Mouse (Mus musculus) lung, embryonic 14.5 days (tissue): Measurements from ENCODE around the gene Klc4. TPM values are rescaled to one million over a fixed set of nuclear protein-coding genes. Genes with fewer than 3 reads are reported as not detected.

Experiments
- ATAC-seq: fragments of 200-750 bp; cut with Nextera tagmentation; 2 replicates; pipeline ENCODE4 v1.8.0; 2017; ENCODE audit warnings: mild to moderate bottlenecking, moderate TSS enrichment, moderate library complexity; ENCODE audit not compliant: insufficient read depth
- DNase-seq: peaks from one replicate; pipeline ENCODE4 v3.0.0-alpha.2; 2015
- H3K27ac ChIP-seq: fragments of 300-500 bp; sonication (generic); 2 replicates; pipeline ENCODE4 v1.5.1; 2014; ENCODE audit warnings: low read depth, mild to moderate bottlenecking, moderate library complexity
- H3K27me3 ChIP-seq: fragments of 300-500 bp; sonication (generic); 2 replicates; pipeline ENCODE4 v1.6.1; 2014; ENCODE audit warnings: low read length, control low read depth; ENCODE audit not compliant: insufficient read depth
- H3K36me3 ChIP-seq: fragments of 300-500 bp; sonication (generic); 2 replicates; pipeline ENCODE4 v1.6.1; 2014; ENCODE audit warnings: control low read depth; ENCODE audit not compliant: insufficient read depth
- H3K4me1 ChIP-seq: fragments of 300-500 bp; sonication (generic); 2 replicates; pipeline ENCODE4 v1.6.1; 2014; ENCODE audit warnings: antibody characterized with exemption, control low read depth; ENCODE audit not compliant: insufficient read depth
- H3K4me2 ChIP-seq: fragments of 300-500 bp; sonication (generic); 2 replicates; pipeline ENCODE4 v1.6.1; 2014; ENCODE audit warnings: mild to moderate bottlenecking
- H3K4me3 ChIP-seq: fragments of 300-500 bp; sonication (generic); 2 replicates; pipeline ENCODE4 v1.5.1; 2014; ENCODE audit warnings: low read depth, low read length
- H3K9ac ChIP-seq: fragments of 300-500 bp; sonication (generic); 2 replicates; pipeline ENCODE4 v1.6.1; 2014
- H3K9me3 ChIP-seq: fragments of 300-500 bp; sonication (generic); 2 replicates; pipeline ENCODE4 v1.6.1; 2016; ENCODE audit warnings: low read depth, low read length, control low read depth
- CTCF ChIP-seq: IDR thresholded peaks from 2 replicates; pipeline ENCODE4 v1.5.1; 2016; ENCODE audit warnings: antibody characterized with exemption, low read depth
- WGBS: fragments of 180-500 bp; shearing (Covaris S2); extraction: QIAGEN DNeasy Blood & Tissue Kit; methylation state at CpG from one replicate; pipeline ENCODE4 v1.1.7; 2014; 5-methylcytosine and 5-hydroxymethylcytosine counted together
- polyA plus RNA-seq: library from polyadenylated mRNA; unstranded; fragments of >200 nt; fragmentation: Nextera tagmentation; extraction: Ambion mirVana; gene quantifications from 2 replicates; pipeline ENCODE4 v1.2.1, GENCODE M21; 2014

Gene Klc4
- polyA plus RNA-seq, 1 experiment from 2014 or later, result 20.2 TPM

- ATAC-seq (peak; percentile 67), DNase-seq (peak; percentile 94)
- peak within 1 kb of the TSS; percentile 99 for H3K27ac ChIP-seq
- H3K4me2 ChIP-seq, result peak within 1 kb of the TSS; percentile 86
- H3K4me1 ChIP-seq, result peaks cover 43% of the 10 kb centered on the region
- H3K9me3 ChIP-seq, result no peaks in the 10 kb centered on the region
- TF ChIP-seq CTCF, result no peak
- H3K9ac ChIP-seq, result peak within 1 kb of the TSS; percentile 99
- H3K36me3 ChIP-seq, result peaks cover 4% of the 10 kb centered on the region; the same call in 1 of the 2 replicates
- H3K27me3 ChIP-seq, result no peaks in the 10 kb centered on the region
- peak within 1 kb of the TSS; percentile 96 for H3K4me3 ChIP-seq
- under 1% methylated on average over 80 of the region's 90 CpGs for WGBS
These were observed 16.8 kb downstream of the Klc4 start, which contains the start of gene Ptk7 for GRCm38 (mm10) chr17:46628791-46629684. Gene Ptk7 (minus strand): TSS chr17:46629504.

GRCm38 (mm10) chr17:46628471-46628790, 17.4 kb downstream of the Klc4 start:
- TF ChIP-seq CTCF, result no peak
- DNase-seq (peak; percentile 49), ATAC-seq (no peak)
- Histone ChIP-seq H3K27me3 (no peaks in the 10 kb centered on the region), H3K36me3 (0 out of 2 replicates have a peak, but pooled peaks cover 4% of the 10 kb centered on the region), H3K4me2 (peak overlapping the region; percentile 86), H3K4me3 (peak overlapping the region; percentile 96), H3K4me1 (peaks cover 48% of the 10 kb centered on the region), H3K9me3 (no peaks in the 10 kb centered on the region), H3K27ac (peak overlapping the region; percentile 99), H3K9ac (peak overlapping the region; percentile 99)
- WGBS, result under 1% methylated on average over 13 of the region's 13 CpGs

GRCm38 (mm10) chr17:46627409-46627808, 18.4 kb downstream of the Klc4 start:
- WGBS, result 25% methylated on average over 6 of the region's 6 CpGs
- DNase-seq (no peak), ATAC-seq (no peak)
- Histone ChIP-seq H3K27me3 (no peaks in the 10 kb centered on the region), H3K27ac (peak overlapping the region; percentile 25; the same call in 1 of the 2 replicates), H3K4me1 (peaks cover 57% of the 10 kb centered on the region), H3K4me2 (peak overlapping the region; percentile 86), H3K9ac (peak overlapping the region; percentile 99), H3K4me3 (peak overlapping the region; percentile 96), H3K36me3 (no peaks in the 10 kb centered on the region), H3K9me3 (no peaks in the 10 kb centered on the region)
- no peak for TF ChIP-seq CTCF

- ATAC-seq (no peak), DNase-seq (peak; percentile 38)
- Histone ChIP-seq H3K9me3 (no peaks in the 10 kb centered on the region), H3K9ac (peak overlapping the region; percentile 38), H3K4me3 (peak overlapping the region; percentile 14), H3K4me2 (peak overlapping the region; percentile 86), H3K36me3 (no peaks in the 10 kb centered on the region), H3K27me3 (no peaks in the 10 kb centered on the region), H3K4me1 (peaks cover 66% of the 10 kb centered on the region), H3K27ac (peak overlapping the region; percentile 79)
- WGBS, result 45% methylated on average over 12 of the region's 12 CpGs
- no peak for TF ChIP-seq CTCF
These were observed 21.2 kb downstream of the Klc4 start for GRCm38 (mm10) chr17:46624598-46624997.

- Histone ChIP-seq H3K4me1 (peaks cover 72% of the 10 kb centered on the region), H3K27me3 (no peaks in the 10 kb centered on the region), H3K4me2 (peak overlapping the region; percentile 86), H3K4me3 (peak overlapping the region; percentile 14), H3K36me3 (no peaks in the 10 kb centered on the region), H3K9me3 (no peaks in the 10 kb centered on the region), H3K9ac (peak overlapping the region; percentile 38), H3K27ac (peak overlapping the region; percentile 79)
- peak; percentile 55 for TF ChIP-seq CTCF
- WGBS, result 18% methylated on average over 10 of the region's 10 CpGs
- DNase-seq (peak; percentile 71), ATAC-seq (no peak)
These were observed 21.8 kb downstream of the Klc4 start for GRCm38 (mm10) chr17:46623819-46624557.

GRCm38 (mm10) chr17:46622269-46622668, 23.6 kb downstream of the Klc4 start:
- H3K27ac ChIP-seq, result peak overlapping the region; percentile 95
- peak; percentile 55 for DNase-seq
- no peaks in the 10 kb centered on the region for H3K9me3 ChIP-seq
- peak overlapping the region; percentile 55 for H3K4me2 ChIP-seq
- 44% methylated on average over 11 of the region's 11 CpGs for WGBS
- peaks cover 89% of the 10 kb centered on the region for H3K4me1 ChIP-seq
- ATAC-seq, result no peak
- H3K36me3 ChIP-seq, result no peaks in the 10 kb centered on the region
- H3K27me3 ChIP-seq, result no peaks in the 10 kb centered on the region
- no peak overlapping the region for H3K4me3 ChIP-seq
- no peak for TF ChIP-seq CTCF
- H3K9ac ChIP-seq, result no peak overlapping the region
